11 mouse cellular contexts compared by ENCODE assay signal in the genomic region with DNA sequence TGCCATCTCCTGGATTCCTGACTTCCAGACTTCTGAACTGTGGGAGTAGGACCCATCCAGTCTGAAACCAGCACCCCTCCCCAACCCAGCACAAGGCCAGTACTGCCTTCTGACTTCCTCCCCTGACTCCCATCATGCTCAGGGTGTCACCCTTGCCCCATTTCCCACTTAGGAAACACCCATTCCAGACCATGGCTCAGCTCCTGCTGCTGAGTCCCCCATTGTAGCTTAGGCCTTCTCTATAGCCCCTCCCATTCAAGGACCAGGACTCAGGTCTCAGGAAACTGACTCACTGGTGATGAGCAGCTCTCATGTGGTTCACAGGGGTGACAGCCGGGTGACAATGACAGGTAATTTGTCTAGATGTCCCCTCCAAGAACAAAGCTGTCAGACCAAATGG. TPM values are rescaled to one million over a fixed set of nuclear protein-coding genes. Genes with fewer than 3 reads are reported as not detected.
A peak's percentile ranks its signal among the peaks of the same experiment; 100 is the strongest.
DNase-seq lines count a peak whose midpoint lies in the region; ATAC-seq lines count a peak whose summit lies in the region.
"Had no signal": no experiment of that assay in that cellular context is flagged by ENCODE, and none has a peak within 500 bp of the region (broad histone marks: within the 10 kb centered on the region; RNA-seq: fewer than 3 reads in every experiment).

No protein-coding gene starts in this region.

- no peak overlapping the region for H3K4me2 ChIP-seq in heart, embryonic 12.5 days
- H3K4me2 ChIP-seq in liver, embryonic 11.5 days, result no peak overlapping the region
- H3K4me2 ChIP-seq in liver, embryonic 12.5 days, result no peak overlapping the region
- H3K4me2 ChIP-seq: hindbrain, embryonic 15.5 days; neural tube, embryonic 13.5 days had no signal

- H3K27me3 ChIP-seq in heart, embryonic 12.5 days (replicated peaks), result no peaks in the 10 kb centered on the region
- H3K27me3 ChIP-seq in liver, embryonic 11.5 days (replicated peaks; ENCODE audit: control insufficient read depth, insufficient read depth, low read length), result no peaks in the 10 kb centered on the region
- no peaks in the 10 kb centered on the region for H3K27me3 ChIP-seq in liver, embryonic 12.5 days (replicated peaks)
- H3K27me3 ChIP-seq: hindbrain, embryonic 15.5 days; neural tube, embryonic 13.5 days had no signal

- no peak overlapping the region for H3K27ac ChIP-seq in heart, embryonic 12.5 days (ENCODE audit: poor library complexity, severe bottlenecking)
- no peak overlapping the region for H3K27ac ChIP-seq in liver, embryonic 11.5 days (ENCODE audit: low read depth, low read length)
- H3K27ac ChIP-seq in liver, embryonic 12.5 days, result no peak overlapping the region
- H3K27ac ChIP-seq: hindbrain, embryonic 15.5 days; neural tube, embryonic 13.5 days had no signal

- no peaks in the 10 kb centered on the region for H3K36me3 ChIP-seq in heart, embryonic 12.5 days
- no peaks in the 10 kb centered on the region for H3K36me3 ChIP-seq in liver, embryonic 11.5 days (ENCODE audit: control insufficient read depth, insufficient read depth, low read length)
- no peaks in the 10 kb centered on the region for H3K36me3 ChIP-seq in liver, embryonic 12.5 days
- H3K36me3 ChIP-seq: hindbrain, embryonic 15.5 days; neural tube, embryonic 13.5 days had no signal

- ATAC-seq in heart, embryonic 12.5 days (ENCODE audit: insufficient number of reproducible peaks, low FRiP score), result 0 out of 2 replicates have a peak, but pooled peaks have one; percentile 45
- 0 out of 2 replicates have a peak, but pooled peaks have one; percentile 41 for ATAC-seq in liver, embryonic 11.5 days (replicated peaks; ENCODE audit: low FRiP score)
- no peak for ATAC-seq in liver, embryonic 12.5 days
- ATAC-seq in granulocyte monocyte progenitor cell, adult 5-6 weeks (replicated peaks; ENCODE audit: poor library complexity, severe bottlenecking), result peak; percentile 43; the same call in 1 of the 2 replicates
- ATAC-seq: forebrain, postnatal 0 days had no signal

- intact Hi-C loops in heart, postnatal 25 days (cut with DNase I), result no loop called here
- intact Hi-C loops in left cerebral cortex, postnatal 25 days (cut with DNase I), result no loop called here

- H3K4me1 ChIP-seq in heart, embryonic 12.5 days (replicated peaks), result peaks cover 18% of the 10 kb centered on the region
- H3K4me1 ChIP-seq in liver, embryonic 11.5 days (replicated peaks; ENCODE audit: control insufficient read depth, insufficient read depth, low read length), result no peaks in the 10 kb centered on the region
- 0 out of 2 replicates have a peak, but pooled peaks cover 12% of the 10 kb centered on the region for H3K4me1 ChIP-seq in liver, embryonic 12.5 days

- no peak overlapping the region for H3K9ac ChIP-seq in heart, embryonic 12.5 days
- no peak overlapping the region for H3K9ac ChIP-seq in liver, embryonic 11.5 days (ENCODE audit: low read depth, low read length)
- H3K9ac ChIP-seq in liver, embryonic 12.5 days, result no peak overlapping the region
- H3K9ac ChIP-seq: forebrain, postnatal 0 days; hindbrain, embryonic 15.5 days; neural tube, embryonic 13.5 days had no signal

- DNase-seq in heart, postnatal 25 days (ENCODE audit: low spot score), result no peak
- DNase-seq in liver, embryonic 11.5 days (ENCODE audit: low spot score), result no peak
- DNase-seq in 416B (ENCODE audit: low read depth), result peak; percentile 38
- no peak for DNase-seq in left cerebral cortex, postnatal 25 days (ENCODE audit: low spot score in 2 of 2)
- DNase-seq in frontal cortex, adult 2 months (ENCODE audit: extremely low spot score in 1 of 2, low spot score in 1 of 2), result no peak
- DNase-seq: forebrain, postnatal 0 days had no signal

- no peaks in the 10 kb centered on the region for H3K9me3 ChIP-seq in heart, embryonic 12.5 days (replicated peaks)
- H3K9me3 ChIP-seq in liver, embryonic 11.5 days (ENCODE audit: control insufficient read depth, low read length), result no peaks in the 10 kb centered on the region
- no peaks in the 10 kb centered on the region for H3K9me3 ChIP-seq in liver, embryonic 12.5 days (replicated peaks)
- H3K9me3 ChIP-seq: hindbrain, embryonic 15.5 days; neural tube, embryonic 13.5 days had no signal

- WGBS in heart, embryonic 12.5 days, result 42% methylated on average over 1 of the region's 1 CpGs
- WGBS in liver, embryonic 11.5 days, result 54% methylated on average over 1 of the region's 1 CpGs
- 24% methylated on average over 1 of the region's 1 CpGs for WGBS in liver, embryonic 12.5 days (ENCODE audit: insufficient replicate concordance)

- no peak overlapping the region for H3K4me3 ChIP-seq in heart, embryonic 12.5 days
- H3K4me3 ChIP-seq in liver, embryonic 11.5 days (ENCODE audit: low read depth, low read length), result no peak overlapping the region
- H3K4me3 ChIP-seq in liver, embryonic 12.5 days, result no peak overlapping the region
- H3K4me3 ChIP-seq: hindbrain, embryonic 15.5 days; neural tube, embryonic 13.5 days had no signal

RNA-seq across cellular contexts. Expression of a gene that starts 25.5 kb away (rescaled TPM):
- polyA plus RNA-seq in heart, embryonic 12.5 days (2016; fragmentation: Nextera tagmentation; extraction: Ambion mirVana), result 1.7 and 2.1 TPM in 2 replicates
- total RNA-seq in heart, postnatal 25 days (2021), result 10 to 100 TPM; 22.6 to 23.2 TPM
- polyA plus RNA-seq in liver, embryonic 11.5 days (2014; fragmentation: Nextera tagmentation; extraction: Ambion mirVana), result 0.64 and 1.2 TPM in 2 replicates
- 0.50 and 0.60 TPM in 2 replicates for polyA plus RNA-seq in liver, embryonic 12.5 days (2016; fragmentation: Nextera tagmentation; extraction: Ambion mirVana)
- total RNA-seq in granulocyte monocyte progenitor cell, adult 5-6 weeks (2014; fragmentation: Nextera tagmentation), result 0.11 TPM in 1 of 2 replicates, not detected in the other
- 0.10 TPM in 1 of 2 replicates, not detected in the other for total RNA-seq in granulocyte monocyte progenitor cell, adult 5-6 weeks (2017)
- total RNA-seq in left cerebral cortex, postnatal 25 days (2021), result 10 to 100 TPM; 56.1 to 61.6 TPM
- polyA plus RNA-seq in frontal cortex, adult 2 months (2012; rRNA removed), result 25.4 and 26.0 TPM in 2 replicates
